Mouse (Mus musculus) embryo, embryonic 10 days (tissue): Measurements from ENCODE around the gene Olfr159.

Source experiments
- DNase-seq: peaks from one replicate; pipeline ENCODE4 v3.0.0-alpha.2; 2015; ENCODE audit warnings: low spot score

Olfr159 gene

DNA sequence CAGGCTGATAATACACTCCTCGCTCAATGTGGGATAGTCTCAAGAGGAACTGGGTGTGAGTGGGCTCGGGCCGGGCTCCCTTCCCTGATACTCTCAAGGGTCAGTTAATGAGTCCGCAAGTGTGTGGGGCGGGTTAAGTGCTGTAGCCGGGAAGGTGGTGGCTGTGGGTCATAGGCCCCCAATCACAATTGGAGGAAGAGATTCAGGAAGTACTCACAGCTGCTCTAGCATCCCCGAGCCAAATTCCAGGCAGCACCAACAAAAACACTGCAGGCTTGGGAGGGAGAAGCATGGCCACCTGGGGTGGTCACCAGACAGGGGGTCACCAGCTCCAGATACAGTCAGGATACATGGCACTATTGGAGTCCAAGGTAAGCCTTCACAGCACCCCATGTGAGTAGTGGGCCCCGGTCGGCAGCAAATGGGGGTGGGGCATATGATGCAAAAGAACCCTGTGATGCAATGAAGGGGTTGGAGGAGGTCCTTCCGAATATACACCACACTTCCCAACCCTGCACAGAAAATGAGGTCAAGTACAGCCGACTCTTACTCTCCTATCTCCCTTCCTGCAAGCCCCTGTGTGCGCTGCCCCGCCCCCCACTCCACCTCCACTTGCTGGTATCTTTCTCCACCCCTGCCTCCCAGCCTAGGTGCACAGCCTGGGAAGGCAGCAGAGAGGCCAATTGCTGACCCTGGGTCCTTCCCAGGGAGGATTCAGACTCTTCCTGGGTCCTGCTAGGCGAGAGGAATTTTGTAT, 40.8 kb downstream of the Olfr159 start, which contains the start of gene Spaar:
TSS of gene Spaar (plus strand) at position 241 of the 757 bp plus-strand sequence.
- no peak for DNase-seq

- DNase-seq: no peak
Measured at GRCm38 (mm10) chr4:43729126-43729525, 41.7 kb downstream of the Olfr159 start.

DNA sequence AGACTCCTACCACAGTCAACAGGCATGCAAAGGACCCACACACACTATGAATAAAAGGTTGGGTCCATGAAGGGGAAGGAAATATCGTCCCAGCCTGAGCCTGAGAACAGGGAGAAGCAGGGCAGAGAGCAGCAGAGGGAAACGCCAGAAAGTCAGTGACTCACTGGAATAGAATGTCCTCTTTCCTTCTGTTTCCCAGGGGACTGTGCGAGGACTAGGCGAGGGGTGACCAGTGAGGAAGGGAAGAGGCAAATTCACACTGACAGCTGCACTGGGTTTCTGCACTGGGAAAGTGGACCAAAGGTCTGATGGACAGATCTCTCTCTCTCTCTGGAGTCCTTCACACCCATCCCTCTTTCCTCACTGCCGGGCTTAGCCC, 42.2 kb downstream of the Olfr159 start:
- no peak for DNase-seq

GRCm38 (mm10) chr4:43727718-43728575, 42.9 kb downstream of the Olfr159 start:
- no peak for DNase-seq

GRCm38 (mm10) chr4:43726995-43727394, 43.8 kb downstream of the Olfr159 start, which contains the start of gene Hrct1:
Hrct1 (plus strand) TSS chr4:43727188.
- no peak for DNase-seq

GRCm38 (mm10) chr4:43726228-43726993, 44.4 kb downstream of the Olfr159 start:
- DNase-seq: no peak

DNA sequence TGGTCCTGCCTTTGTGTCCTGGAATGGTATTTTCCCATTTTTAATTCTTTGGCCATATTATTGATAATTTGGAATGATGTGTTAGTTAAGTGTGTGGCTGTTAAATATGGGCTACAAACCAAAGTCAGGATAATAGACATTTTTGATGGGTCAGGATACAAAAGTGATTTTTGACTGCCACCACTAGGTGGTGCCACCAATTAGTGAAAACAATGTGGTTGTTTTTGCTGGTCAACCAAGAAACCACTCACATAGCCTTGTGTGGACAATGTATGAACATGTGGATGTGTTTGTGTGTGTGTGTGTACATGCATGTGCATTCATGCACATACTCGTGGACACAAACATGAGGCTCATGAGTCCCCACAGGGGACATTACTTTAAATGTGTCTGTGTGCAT, 46.0 kb downstream of the Olfr159 start:
- DNase-seq: peak; percentile 73

- no peak for DNase-seq
Measured at GRCm38 (mm10) chr4:43722191-43722590, 48.6 kb downstream of the Olfr159 start.

DNA sequence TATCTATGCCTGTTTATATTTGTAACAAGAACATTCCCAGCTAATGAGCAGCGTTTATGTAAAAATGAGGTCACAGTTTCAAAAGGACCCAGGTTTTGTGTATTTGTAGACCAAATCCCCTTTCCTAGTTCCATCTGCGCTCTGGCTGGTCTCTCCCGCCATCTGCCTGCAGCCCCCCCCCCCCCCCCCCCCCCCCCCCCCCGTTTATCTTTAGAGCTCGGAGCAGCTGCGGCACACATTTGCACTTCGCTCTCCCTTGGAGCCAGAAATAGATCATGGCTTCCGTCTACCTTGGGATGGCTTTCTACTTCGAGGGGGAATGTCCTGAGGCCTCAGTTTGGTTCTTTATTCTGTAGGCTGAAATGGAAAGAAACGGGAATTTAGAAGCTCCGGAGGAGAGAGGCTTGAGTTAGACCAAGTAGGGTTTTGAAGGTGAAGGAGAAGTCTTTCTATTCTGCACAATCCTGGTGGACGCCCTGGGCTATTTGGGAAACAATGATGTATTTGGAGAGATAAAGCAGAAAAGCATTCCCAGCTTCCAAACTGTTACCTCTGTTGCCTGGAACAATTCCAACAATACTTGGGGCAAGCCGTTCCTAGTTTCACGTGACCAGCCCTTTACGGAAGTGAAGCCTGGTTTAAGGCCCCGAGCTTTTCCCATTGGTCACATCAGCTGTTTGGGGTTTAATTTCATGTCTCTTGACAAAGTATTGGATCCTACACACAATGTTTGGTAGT, 50.1 kb downstream of the Olfr159 start:
- no peak for DNase-seq
